Mouse (Mus musculus) megakaryocyte, embryonic 14.5 days (primary cell): ENCODE measurements around the gene Tle6.

Experiments used
- FLI1 ChIP-seq: IDR thresholded peaks from 2 replicates; pipeline ENCODE4 v1.6.1; 2012; ENCODE audit warnings: low read length, inconsistent platforms, mixed read lengths
- GATA1 ChIP-seq: IDR thresholded peaks from 3 replicates; pipeline ENCODE4 v1.6.1; 2012; ENCODE audit warnings: mixed read lengths, low read length, inconsistent platforms, borderline replicate concordance

DNA sequence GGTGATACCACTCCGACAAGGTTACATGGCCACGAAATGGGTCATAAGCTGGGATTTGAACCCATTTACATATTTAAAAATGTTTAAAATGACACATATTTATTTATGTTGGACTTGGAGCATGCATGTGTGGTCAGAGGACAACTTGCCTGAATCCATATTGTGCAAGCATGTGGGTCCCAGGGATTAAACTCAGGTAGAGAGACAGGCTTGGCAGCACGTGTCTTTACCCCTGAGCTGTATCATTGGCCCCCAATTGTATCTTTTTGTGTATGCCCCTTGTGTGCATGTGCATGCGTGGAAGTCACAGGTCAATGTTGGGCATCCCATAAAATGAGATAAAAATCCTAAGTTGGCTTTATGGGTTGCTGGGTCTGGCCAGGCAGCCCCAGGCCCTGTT is 44.5 kb upstream of the Tle6 start:
- TF ChIP-seq GATA1, result no peak
- TF ChIP-seq FLI1, result no peak
